Mouse (Mus musculus): ENCODE results near the gene Wap.

DNA sequence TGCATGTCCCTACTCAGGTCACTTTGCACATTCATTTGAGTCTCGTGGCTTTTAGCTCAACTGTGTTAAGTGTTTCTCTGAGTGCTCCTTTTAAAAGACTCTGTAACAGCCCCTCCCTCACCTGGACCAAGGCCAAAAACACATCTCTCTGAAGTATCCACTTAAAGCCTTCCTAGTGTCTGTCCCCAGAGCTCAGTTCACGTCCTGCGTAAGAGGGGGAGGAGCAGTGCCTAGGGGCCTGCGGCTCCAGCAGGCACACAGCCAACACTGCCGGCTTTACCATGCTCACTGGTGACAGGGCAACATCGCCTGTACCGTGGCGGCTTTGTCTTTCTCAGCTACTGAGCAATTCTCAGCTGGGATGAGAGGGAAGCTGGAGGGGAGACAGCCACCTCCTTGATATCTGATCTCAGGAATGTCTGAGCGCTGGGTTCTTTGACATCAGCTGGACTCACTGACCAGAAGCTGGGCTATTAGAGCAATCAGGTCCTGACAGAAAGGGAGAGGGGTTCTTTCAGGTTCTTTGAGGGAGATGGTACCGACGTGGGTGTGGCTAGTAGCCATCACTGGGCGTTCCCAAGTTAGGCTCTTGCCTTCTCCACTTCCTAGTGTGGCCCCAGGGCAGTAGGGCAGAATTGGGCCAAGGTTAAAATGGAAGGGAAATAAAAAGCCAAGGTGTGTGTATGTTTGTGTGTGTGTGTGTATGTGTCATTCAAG, 34.4 kb downstream of the Wap start:
- TF ChIP-seq CTCF (IDR thresholded peaks at IDR 0.05; ENCODE audit: insufficient read depth, low read length) (no peak), POLR2A (IDR thresholded peaks at IDR 0.05; ENCODE audit: borderline replicate concordance, extremely low read depth, low read depth, low read length) (no peak)
